Mouse (Mus musculus): Measurements from ENCODE around the gene Nynrin.

Nynrin gene

GRCm38 (mm10) chr14:55878316-55878940 lies 24.6 kb downstream of the Nynrin start:
- no peak for DNase-seq (ENCODE audit: low spot score in 2 of 2)

GRCm38 (mm10) chr14:55879623-55880022 lies 25.8 kb downstream of the Nynrin start:
- DNase-seq (ENCODE audit: low spot score in 2 of 2) = peak in 1 of 2 experiments; percentile 85

GRCm38 (mm10) chr14:55880982-55881381 lies 27.2 kb downstream of the Nynrin start:
- no peak for DNase-seq (ENCODE audit: low spot score in 2 of 2)

GRCm38 (mm10) chr14:55882171-55882641 lies 28.4 kb downstream of the Nynrin start:
- no peak for DNase-seq (ENCODE audit: low spot score in 2 of 2)

- DNase-seq (ENCODE audit: low spot score in 2 of 2) = no peak
Measured at GRCm38 (mm10) chr14:55883149-55883661, 29.4 kb downstream of the Nynrin start.

- DNase-seq (ENCODE audit: low spot score in 2 of 2) = no peak
Measured at GRCm38 (mm10) chr14:55883663-55884062, 29.9 kb downstream of the Nynrin start.

GRCm38 (mm10) chr14:55884166-55884565 lies 30.4 kb downstream of the Nynrin start, which contains the start of gene Cbln3:
Gene Cbln3 (minus strand): TSS chr14:55884392.
- DNase-seq (ENCODE audit: low spot score in 2 of 2) = no peak

GRCm38 (mm10) chr14:55884713-55885113 lies 30.9 kb downstream of the Nynrin start, which contains the start of gene Khnyn:
Gene Khnyn (plus strand): TSS chr14:55884947.
- DNase-seq (ENCODE audit: low spot score in 2 of 2) = peak; percentile 58 to 80

- no peak for DNase-seq (ENCODE audit: low spot score in 2 of 2)
Measured at GRCm38 (mm10) chr14:55885114-55885790, 31.4 kb downstream of the Nynrin start.

- DNase-seq (ENCODE audit: low spot score in 2 of 2) = peak in 1 of 2 experiments; percentile 50
Measured at GRCm38 (mm10) chr14:55885791-55886271, 32.0 kb downstream of the Nynrin start.

- DNase-seq (ENCODE audit: low spot score in 2 of 2) = no peak
Measured at GRCm38 (mm10) chr14:55886571-55887382, 33.0 kb downstream of the Nynrin start.

GRCm38 (mm10) chr14:55897671-55898070 lies 43.9 kb downstream of the Nynrin start:
- no peak for DNase-seq (ENCODE audit: low spot score in 2 of 2)

- no peak for DNase-seq (ENCODE audit: low spot score in 2 of 2)
Measured at GRCm38 (mm10) chr14:55898947-55899346, 45.1 kb downstream of the Nynrin start.

- DNase-seq (ENCODE audit: low spot score in 2 of 2) = peak; percentile 80 to 88
Measured at GRCm38 (mm10) chr14:55899701-55900413, 46.0 kb downstream of the Nynrin start, which contains the start of gene Sdr39u1. Gene Sdr39u1 (minus strand): TSS chr14:55900293.

- DNase-seq (ENCODE audit: low spot score in 2 of 2) = no peak
Measured at GRCm38 (mm10) chr14:55900414-55900755, 46.6 kb downstream of the Nynrin start.

GRCm38 (mm10) chr14:55905518-55905917 lies 51.7 kb downstream of the Nynrin start:
- no peak for DNase-seq (ENCODE audit: low spot score in 2 of 2)

GRCm38 (mm10) chr14:55913406-55913805 lies 59.6 kb downstream of the Nynrin start:
- DNase-seq (ENCODE audit: low spot score in 2 of 2) = no peak

GRCm38 (mm10) chr14:55918240-55919082 lies 64.7 kb downstream of the Nynrin start:
- DNase-seq (ENCODE audit: low spot score in 2 of 2) = peak in 1 of 2 experiments; percentile 84

GRCm38 (mm10) chr14:55922475-55923232 lies 68.8 kb downstream of the Nynrin start:
- DNase-seq (ENCODE audit: low spot score in 2 of 2) = no peak
